Mouse (Mus musculus) MEL (cell line): ENCODE results near the gene Tmem251. TPM values are rescaled to one million over a fixed set of nuclear protein-coding genes. Genes with fewer than 3 reads are reported as not detected.

Source experiments
- DNase-seq: peaks from one replicate; pipeline ENCODE4 v3.0.0; 2011; ENCODE audit warnings: low read depth, low spot score
- H3K27ac ChIP-seq: 2 replicates; pipeline ENCODE4 v1.5.1; 2012; ENCODE audit warnings: low read depth, mild to moderate bottlenecking, control low read depth, low read length, moderate library complexity; ENCODE audit not compliant: control insufficient read depth
- H3K27me3 ChIP-seq, 2 experiments: fragments of 150-350 bp in 1 of 2; sonication (generic) in 1 of 2; 2 replicates each; pipeline ENCODE4 v1.6.1; 2012; ENCODE audit warnings: low read length in 2 of 2, mild to moderate bottlenecking in 2 of 2, improper control_type of control experiment in 1 of 2, moderate library complexity in 1 of 2; ENCODE audit not compliant: insufficient read depth in 2 of 2, control insufficient read depth in 1 of 2
- H3K36me3 ChIP-seq, 2 experiments: 2 replicates each; pipeline ENCODE4 v1.6.1; 2012 to 2014; ENCODE audit warnings: low read length in 2 of 2, improper control_type of control experiment in 1 of 2, inconsistent platforms in 1 of 2, mild to moderate bottlenecking in 1 of 2; ENCODE audit not compliant: insufficient read depth in 2 of 2, control insufficient read depth in 1 of 2
- H3K4me1 ChIP-seq, 2 experiments: fragments of 150-350 bp in 1 of 2; sonication (generic) in 1 of 2; 2 replicates each; pipeline ENCODE4 v1.6.1; 2012; ENCODE audit warnings: low read length in 2 of 2, improper control_type of control experiment in 1 of 2, mild to moderate bottlenecking in 1 of 2; ENCODE audit not compliant: insufficient read depth in 2 of 2, control insufficient read depth in 1 of 2
- H3K4me3 ChIP-seq, 2 experiments: fragments of 150-350 bp in 1 of 2; sonication (generic) in 1 of 2; 2 replicates each; pipeline ENCODE4 v1.5.1; 2012; ENCODE audit warnings: low read depth in 2 of 2, low read length in 2 of 2, mild to moderate bottlenecking in 2 of 2, moderate library complexity in 2 of 2, control low read depth in 1 of 2, improper control_type of control experiment in 1 of 2; ENCODE audit not compliant: control insufficient read depth in 1 of 2, insufficient read depth in 1 of 2
- H3K79me2 ChIP-seq: 2 replicates; pipeline ENCODE4 v1.6.1; 2012; ENCODE audit warnings: mild to moderate bottlenecking, low read length, moderate library complexity; ENCODE audit not compliant: control insufficient read depth, poor library complexity, insufficient read depth
- H3K9ac ChIP-seq: 2 replicates; pipeline ENCODE4 v1.6.1; 2012; ENCODE audit warnings: low read depth, mild to moderate bottlenecking, control low read depth, low read length, moderate library complexity; ENCODE audit not compliant: control insufficient read depth, poor library complexity, severe bottlenecking
- H3K9me3 ChIP-seq: fragments of 150-350 bp; sonication (generic); replicated peaks from 2 replicates; pipeline ENCODE4 v1.6.1; 2012; ENCODE audit warnings: mild to moderate bottlenecking, low read length, improper control_type of control experiment, moderate library complexity; ENCODE audit not compliant: insufficient read depth
- CHD1 ChIP-seq: IDR thresholded peaks from 2 replicates; pipeline ENCODE4 v1.6.1; 2012; ENCODE audit warnings: low read depth, mild to moderate bottlenecking, inconsistent platforms, low read length, improper control_type of control experiment
- ETS1 ChIP-seq: IDR thresholded peaks from 2 replicates; pipeline ENCODE4 v1.6.1; 2012; ENCODE audit warnings: low read depth, mild to moderate bottlenecking, inconsistent platforms, low read length, improper control_type of control experiment, moderate library complexity
- KAT2A ChIP-seq: conservative IDR thresholded peaks from 2 replicates; pipeline ENCODE4 v1.6.1; 2012; ENCODE audit warnings: low read depth, low read length, improper control_type of control experiment, inconsistent platforms
- MAX ChIP-seq: IDR thresholded peaks from 2 replicates; pipeline ENCODE4 v1.6.1; 2011; ENCODE audit warnings: low read length, improper control_type of control experiment
- MAZ ChIP-seq: IDR thresholded peaks from 2 replicates; pipeline ENCODE4 v1.6.1; 2012; ENCODE audit warnings: low read depth, mild to moderate bottlenecking, inconsistent platforms, low read length, improper control_type of control experiment
- MYC ChIP-seq: IDR thresholded peaks from 2 replicates; pipeline ENCODE4 v1.6.1; 2011; ENCODE audit warnings: low read depth, mild to moderate bottlenecking, low read length, improper control_type of control experiment, moderate library complexity
- NELFE ChIP-seq: IDR thresholded peaks from 2 replicates; pipeline ENCODE4 v1.6.1; 2011; ENCODE audit warnings: low read depth, low read length, improper control_type of control experiment
- NRF1 ChIP-seq: IDR thresholded peaks from 2 replicates; pipeline ENCODE4 v1.6.1; 2014; ENCODE audit warnings: low read depth, mild to moderate bottlenecking, inconsistent platforms, low read length, improper control_type of control experiment, moderate library complexity; ENCODE audit not compliant: poor library complexity, insufficient read depth, severe bottlenecking
- POLR2A ChIP-seq, 2 experiments: IDR thresholded peaks; 2 replicates each; pipeline ENCODE4 v1.6.1; 2011 to 2012; ENCODE audit warnings: low read length in 2 of 2, mild to moderate bottlenecking in 2 of 2, control low read depth in 1 of 2, improper control_type of control experiment in 1 of 2, low read depth in 1 of 2, moderate library complexity in 1 of 2; ENCODE audit not compliant: control insufficient read depth in 1 of 2, insufficient read depth in 1 of 2, poor library complexity in 1 of 2
- RCOR1 ChIP-seq: IDR thresholded peaks from 2 replicates; pipeline ENCODE4 v1.6.1; 2012; ENCODE audit warnings: low read depth, mild to moderate bottlenecking, inconsistent platforms, low read length, improper control_type of control experiment
- SIN3A ChIP-seq: IDR thresholded peaks from 2 replicates; pipeline ENCODE4 v1.6.1; 2012; ENCODE audit warnings: low read length, improper control_type of control experiment, inconsistent platforms
- SMC3 ChIP-seq: IDR thresholded peaks from 2 replicates; pipeline ENCODE4 v1.6.1; 2011; ENCODE audit warnings: low read depth, low read length, improper control_type of control experiment
- TAL1 ChIP-seq: IDR thresholded peaks from 2 replicates; pipeline ENCODE4 v1.6.1; 2012; ENCODE audit warnings: mild to moderate bottlenecking, inconsistent platforms, low read length, moderate library complexity, mixed read lengths
- TCF12 ChIP-seq: IDR thresholded peaks from 2 replicates; pipeline ENCODE4 v1.6.1; 2014; ENCODE audit warnings: low read depth, mild to moderate bottlenecking, inconsistent platforms, low read length, improper control_type of control experiment, moderate library complexity
- ZC3H11A ChIP-seq: IDR thresholded peaks from 2 replicates; pipeline ENCODE4 v1.6.1; 2012; ENCODE audit warnings: low read depth, mild to moderate bottlenecking, inconsistent platforms, low read length, improper control_type of control experiment
- ZMIZ1 ChIP-seq: IDR thresholded peaks from 2 replicates; pipeline ENCODE4 v1.6.1; 2012; ENCODE audit warnings: low read depth, mild to moderate bottlenecking, inconsistent platforms, low read length, improper control_type of control experiment, moderate library complexity
- polyA plus RNA-seq, 2 experiments: library from polyadenylated mRNA; stranded (reverse) in 1 of 2; unstranded in 1 of 2; fragments of >175 nt in 1 of 2; fragments of >200 nt in 1 of 2; gene quantifications; 2 replicates each; pipeline versions ENCODE4 v1.2.1 to v1.2.4; 2012; ENCODE audit warnings: low replicate concordance in 2 of 2, low read depth in 1 of 2; ENCODE audit not compliant: insufficient read length in 2 of 2, insufficient read depth in 1 of 2, missing spikeins in 1 of 2
- total RNA-seq: library from RNA; depleted of rRNA; stranded (reverse); fragments of 300-350 nt; gene quantifications from 2 replicates; pipeline ENCODE4 v1.2.3, GENCODE M21; 2012

Tmem251 gene
- total and polyA plus RNA-seq, 3 experiments: 9.0 to 57.5 (median 11.4) TPM

DNA sequence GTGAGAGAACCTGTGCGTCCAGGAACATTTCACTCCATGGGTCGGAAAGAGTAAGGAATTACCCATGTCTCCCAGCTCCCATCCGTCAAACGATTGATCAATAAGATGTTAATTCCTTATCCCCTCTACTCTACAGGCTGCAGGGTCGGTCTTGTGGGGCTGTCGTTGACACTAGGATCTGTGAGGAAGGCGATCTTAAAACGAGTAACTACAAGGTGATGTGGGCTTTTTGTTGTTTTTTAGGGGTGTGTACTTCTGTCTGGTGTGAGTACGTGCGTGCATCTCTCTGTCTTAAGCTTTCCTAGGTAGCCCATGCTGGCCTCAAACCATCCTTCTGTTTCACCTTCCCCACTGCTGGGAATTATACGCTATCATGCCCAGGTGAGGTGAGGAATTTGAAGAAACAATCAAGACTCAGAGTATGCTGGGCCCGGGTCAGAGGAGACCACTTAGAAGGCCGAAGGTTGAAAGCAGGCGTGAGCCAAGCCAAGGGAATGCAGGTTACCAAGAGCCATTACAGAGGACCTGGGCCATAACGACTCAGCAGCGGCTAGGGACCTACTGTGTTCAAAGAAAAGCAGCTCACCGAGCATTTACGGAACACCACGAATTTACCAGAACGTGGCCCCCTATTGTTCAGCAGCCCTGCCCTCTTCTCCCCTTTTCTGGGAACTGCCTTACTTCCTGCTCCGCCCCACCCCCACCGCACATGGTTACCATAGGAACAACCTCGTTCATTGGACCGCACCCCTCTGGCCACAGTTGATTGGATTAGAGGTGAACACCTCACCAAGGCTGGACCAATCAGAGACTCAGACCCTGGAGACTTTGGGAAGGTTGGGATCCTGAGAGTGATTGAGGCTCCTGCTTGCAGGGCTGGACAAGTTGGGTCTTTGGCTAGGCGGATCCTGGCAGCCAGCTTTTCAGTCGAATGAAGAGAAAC, 13.4 kb upstream of the Tmem251 start (continued):
- no peak for TF ChIP-seq ZMIZ1
- TF ChIP-seq CHD1: no peak
- TF ChIP-seq RCOR1: no peak
- no peak for TF ChIP-seq NRF1
- no peak for TF ChIP-seq MAX
- peak; percentile 73 for TF ChIP-seq SIN3A
- peak; percentile 51 for TF ChIP-seq NELFE
- no peak for TF ChIP-seq ZC3H11A
- peak; percentile 46 to 66; a peak in 3 of 4 replicates for TF ChIP-seq POLR2A (IDR thresholded peaks at IDR 0.05; ENCODE audit: control insufficient read depth in 1 of 2, insufficient read depth in 1 of 2, low read depth in 1 of 2, low read length in 2 of 2, poor library complexity in 1 of 2)
- TF ChIP-seq TCF12: no peak
- TF ChIP-seq TAL1: no peak
- TF ChIP-seq SMC3: no peak
- TF ChIP-seq ETS1: no peak
- TF ChIP-seq, all 39 proteins: peak for 12

DNA sequence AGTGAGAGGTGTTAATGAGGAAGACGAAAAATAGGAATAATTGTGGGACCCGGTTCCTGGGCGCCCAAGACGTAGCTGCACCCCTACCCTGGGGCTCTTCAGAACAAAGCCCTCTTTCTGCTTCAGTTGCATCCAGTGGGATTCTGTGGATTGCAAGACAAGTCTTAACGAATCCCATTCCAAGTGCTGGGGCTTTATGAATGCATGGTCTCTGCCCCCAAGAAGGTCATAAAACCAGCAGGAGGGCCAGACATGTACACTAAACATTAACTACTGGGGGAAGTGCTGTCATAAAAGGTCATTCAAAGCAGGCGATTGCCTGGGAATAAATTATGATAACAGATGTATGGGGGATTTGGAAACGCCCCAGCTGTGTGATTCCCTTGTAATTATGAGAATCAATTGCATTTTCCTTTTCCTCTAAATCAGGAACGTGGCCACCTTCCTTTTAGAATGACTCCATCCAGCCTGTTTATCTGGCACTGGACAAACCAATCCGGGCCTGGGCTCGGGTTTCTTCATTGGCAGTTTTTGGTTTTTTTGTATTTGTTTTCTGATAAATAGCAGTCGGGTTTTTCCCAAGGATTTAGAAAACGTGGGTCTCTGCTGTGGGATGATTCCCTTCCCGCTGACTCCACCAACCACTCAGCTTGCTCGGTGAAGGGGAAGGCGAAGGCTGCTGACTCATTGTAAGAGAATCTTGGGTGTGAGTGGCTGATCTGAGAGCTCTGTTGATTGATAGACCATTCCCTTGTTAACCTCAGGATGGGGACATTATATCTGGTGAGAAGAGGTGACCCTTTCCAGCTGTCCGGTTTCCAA, 12.6 kb upstream of the Tmem251 start:
- TF ChIP-seq MYC (0 out of 2 replicates have a peak, but pooled peaks have one; percentile 20), ZC3H11A (no peak), NELFE (no peak; the same call in 1 of the 2 replicates), KAT2A (no peak), MAZ (no peak)
- Histone ChIP-seq H3K4me1 (peaks cover 2 to 20% of the 10 kb centered on the region in 2 experiments; a peak in 3 of 4 replicates), H3K27me3 (no peaks in the 10 kb centered on the region), H3K9ac (peak overlapping the region; percentile 30; the same call in 1 of the 2 replicates), H3K79me2 (no peaks in the 10 kb centered on the region), H3K4me3 (peak overlapping the region; percentile 12 to 32), H3K9me3 (no peaks in the 10 kb centered on the region), H3K36me3 (peaks cover 0 to 6% of the 10 kb centered on the region in 2 experiments; a peak in 1 of 4 replicates), H3K27ac (peak overlapping the region; percentile 9; the same call in 1 of the 2 replicates)
- DNase-seq: peak; percentile 56
